Mouse (Mus musculus): ENCODE measurements at regions not wholly inside any gene's neighbourhood (a gene's known extent, or its start where the extent isn't known, plus 50 kb on each side); places are given as distances from the start of the nearest gene placed in this dataset.

GRCm38 (mm10) chr19:13980988-13981630 is 67.8 kb downstream of the Olfr1505 start:
- peak in 1 of 2 experiments; percentile 10 for DNase-seq (ENCODE audit: low spot score in 2 of 2)

DNA sequence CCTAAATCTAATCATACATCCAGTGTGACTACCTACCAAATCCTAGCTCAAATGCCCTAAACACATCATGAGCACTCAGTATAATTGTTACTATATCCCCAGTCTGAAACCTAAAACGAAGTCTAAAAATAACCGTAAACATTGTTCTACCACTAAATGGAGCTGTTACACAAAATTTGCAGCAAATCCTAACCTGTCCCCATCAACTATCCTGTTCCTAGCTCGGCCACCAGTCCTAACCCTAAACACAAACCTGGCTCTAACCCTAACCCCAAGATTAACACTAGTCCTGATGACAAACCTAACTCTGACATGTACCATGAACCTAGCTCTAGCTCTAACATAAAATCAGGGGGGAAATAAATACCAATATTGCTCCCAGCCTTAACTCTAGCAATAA is 69.5 kb downstream of the Olfr1505 start:
- DNase-seq (ENCODE audit: low spot score in 2 of 2), result no peak

Data from natural killer cell, adult 2 months (primary cell).